Mouse (Mus musculus) ES-E14 (cell line): ENCODE measurements around the gene Fli1.

ENCODE experiments used
- HCFC1 ChIP-seq: IDR thresholded peaks from 2 replicates; pipeline ENCODE4 v1.6.1; 2012; ENCODE audit warnings: low read length, inconsistent platforms, borderline replicate concordance; ENCODE audit not compliant: insufficient read depth
- ZC3H11A ChIP-seq: IDR thresholded peaks from 2 replicates; pipeline ENCODE4 v1.6.1; 2012; ENCODE audit warnings: low read depth, mild to moderate bottlenecking, inconsistent platforms, low read length, borderline replicate concordance
- ZNF384 ChIP-seq: IDR thresholded peaks from 2 replicates; pipeline ENCODE4 v1.6.1; 2012; ENCODE audit warnings: low read depth, low read length, inconsistent platforms

- no peak for TF ChIP-seq HCFC1
- no peak for TF ChIP-seq ZC3H11A
- no peak for TF ChIP-seq ZNF384
Observed at GRCm38 (mm10) chr9:32520821-32521220, 21.8 kb downstream of the Fli1 start.
